Mouse (Mus musculus) frontal cortex, postnatal 25 days (tissue): ENCODE measurements around the gene Snd1.

Experiments
- DNase-seq, 2 experiments: peaks; one replicate each; pipeline ENCODE4 v3.0.0; 2022; ENCODE audit warnings: low spot score in 2 of 2

The Snd1 gene

DNA sequence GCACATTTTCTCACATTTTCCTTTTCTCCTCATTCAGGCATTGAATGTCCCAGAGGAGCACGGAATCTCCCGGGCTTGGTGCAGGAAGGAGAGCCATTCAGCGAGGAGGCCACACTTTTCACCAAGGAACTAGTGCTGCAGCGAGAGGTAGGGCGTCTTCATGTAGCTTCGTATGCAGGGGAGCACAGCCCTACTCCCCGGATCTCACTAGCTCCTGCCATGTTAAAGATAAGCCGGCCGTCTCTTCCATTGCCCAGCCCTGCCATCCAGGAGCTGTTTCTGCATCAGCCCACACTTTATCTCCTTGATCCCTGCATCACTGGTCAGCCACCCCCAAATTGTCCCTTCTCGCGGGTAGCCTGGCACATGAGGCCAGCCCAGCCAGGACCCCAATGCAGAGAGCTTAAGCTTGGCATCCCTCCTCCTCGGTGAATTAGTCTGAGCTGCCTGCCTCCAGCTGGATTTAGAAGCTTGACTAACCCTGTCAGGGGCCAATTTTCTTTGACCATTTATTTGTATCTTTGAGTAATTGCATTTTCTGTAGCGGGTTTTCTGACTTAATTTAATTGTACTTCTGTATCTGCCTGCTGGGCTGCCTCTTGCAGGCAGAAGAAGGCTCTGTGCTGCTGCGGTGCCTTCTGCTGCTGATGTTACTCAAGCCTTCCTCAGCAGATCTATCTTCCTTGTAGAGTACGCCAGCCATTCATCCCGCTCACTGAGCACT, 321.0 kb downstream of the Snd1 start:
- no peak for DNase-seq

DNA sequence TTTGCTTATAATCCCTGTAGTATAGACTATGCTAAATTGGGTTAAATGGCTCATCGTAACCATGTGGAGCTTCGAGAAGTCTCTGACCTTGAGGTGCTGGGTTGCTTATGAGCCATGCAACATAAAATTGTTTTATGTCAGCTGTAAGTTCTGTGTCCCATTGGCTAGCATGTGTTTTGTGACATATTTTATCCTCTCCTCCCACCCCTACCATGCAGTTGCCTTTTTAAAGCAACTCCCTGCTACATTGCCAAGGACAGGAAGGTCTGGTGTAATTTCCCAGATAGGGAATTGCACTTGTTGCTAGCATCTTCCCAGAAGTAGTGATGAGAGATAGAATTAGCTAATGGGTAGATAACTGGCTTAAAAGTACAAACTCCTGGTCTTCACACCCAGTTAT, 324.9 kb downstream of the Snd1 start:
- DNase-seq, result no peak

DNA sequence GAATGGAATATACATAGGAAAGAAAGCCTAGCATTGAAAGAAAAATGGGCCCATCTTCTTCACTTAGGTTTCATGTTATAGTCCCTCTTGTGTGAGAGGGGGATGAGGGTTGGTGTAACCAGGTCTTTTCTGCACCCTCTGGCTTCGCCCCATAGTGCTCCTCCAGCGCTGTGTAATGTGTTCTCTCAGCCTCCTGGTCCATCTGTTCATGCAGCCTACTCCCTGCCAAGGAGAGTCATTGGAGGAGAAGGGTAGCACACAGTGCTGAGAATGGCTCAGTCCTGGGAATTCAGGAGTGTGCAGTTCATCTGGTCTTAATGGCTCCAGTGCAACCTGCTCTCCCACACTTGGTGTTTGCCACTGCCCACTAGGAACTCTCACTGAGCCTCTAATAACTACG, 326.0 kb downstream of the Snd1 start:
- DNase-seq, result no peak

DNA sequence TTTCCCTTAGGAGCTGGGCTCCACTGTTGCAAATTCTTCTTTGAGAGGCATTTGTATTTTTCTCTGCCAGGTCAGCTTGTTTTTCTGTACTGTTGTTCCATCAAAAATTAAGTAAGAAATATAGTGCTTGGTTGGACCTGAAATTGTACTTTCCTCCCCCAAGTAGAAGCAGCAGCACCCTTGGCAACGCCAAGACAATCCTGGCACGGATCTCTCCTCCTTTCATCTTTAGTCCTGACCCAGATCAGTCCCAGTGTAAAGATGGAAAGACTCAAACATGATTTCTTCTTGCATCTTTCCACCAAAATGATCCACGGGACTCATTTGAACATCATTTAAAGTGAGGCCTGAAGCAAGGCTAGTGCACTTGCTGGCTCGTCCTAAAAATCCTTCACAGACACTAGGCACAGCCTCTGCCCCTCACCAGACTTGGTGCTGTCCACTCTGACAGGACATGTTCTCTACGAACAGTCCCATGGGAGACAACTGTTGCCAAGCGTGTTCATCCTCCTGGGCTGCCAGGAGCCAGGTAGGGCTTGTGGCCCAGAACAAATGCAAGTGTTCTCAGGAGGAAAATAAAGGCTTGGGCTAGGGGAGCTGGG, 328.8 kb downstream of the Snd1 start:
- no peak for DNase-seq

DNA sequence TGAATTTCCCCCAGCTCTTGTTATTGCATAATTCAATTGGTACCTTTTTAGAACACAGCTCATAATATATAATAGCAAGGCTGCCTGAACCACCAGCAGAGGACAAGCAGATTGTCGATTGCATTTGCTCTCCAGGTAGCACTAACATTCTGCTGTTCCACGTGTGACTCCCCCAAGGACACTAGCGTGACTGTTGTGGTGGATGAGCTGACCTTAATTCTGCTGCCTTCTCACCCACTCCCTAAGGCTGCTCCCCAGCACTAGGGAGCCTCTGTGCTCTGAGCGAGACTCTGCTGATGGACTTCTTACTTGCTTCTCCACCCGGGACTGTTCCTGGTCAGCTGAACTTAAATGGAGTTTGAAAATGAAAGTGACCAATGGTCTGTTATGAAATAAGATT, 329.8 kb downstream of the Snd1 start:
- no peak for DNase-seq

DNA sequence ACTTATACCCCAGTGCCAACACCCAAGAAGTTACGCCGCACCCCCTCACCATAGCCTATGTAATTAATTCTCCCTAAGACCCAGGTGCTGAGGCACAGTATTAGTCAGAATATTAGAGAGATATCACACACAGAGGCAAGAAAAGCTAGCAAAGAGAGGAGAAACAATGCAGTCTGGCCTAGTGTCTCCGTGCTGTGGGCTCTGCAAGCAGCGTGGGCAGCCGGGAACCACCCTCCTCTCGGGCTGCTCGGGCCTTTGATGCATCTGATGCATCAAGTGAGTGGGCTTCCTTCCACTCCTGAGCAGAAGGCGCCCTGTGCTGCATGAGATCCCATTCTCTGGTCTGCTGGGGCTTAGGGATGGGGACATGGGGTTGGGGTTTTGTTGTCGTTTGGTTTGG, 338.1 kb downstream of the Snd1 start:
- no peak for DNase-seq

DNA sequence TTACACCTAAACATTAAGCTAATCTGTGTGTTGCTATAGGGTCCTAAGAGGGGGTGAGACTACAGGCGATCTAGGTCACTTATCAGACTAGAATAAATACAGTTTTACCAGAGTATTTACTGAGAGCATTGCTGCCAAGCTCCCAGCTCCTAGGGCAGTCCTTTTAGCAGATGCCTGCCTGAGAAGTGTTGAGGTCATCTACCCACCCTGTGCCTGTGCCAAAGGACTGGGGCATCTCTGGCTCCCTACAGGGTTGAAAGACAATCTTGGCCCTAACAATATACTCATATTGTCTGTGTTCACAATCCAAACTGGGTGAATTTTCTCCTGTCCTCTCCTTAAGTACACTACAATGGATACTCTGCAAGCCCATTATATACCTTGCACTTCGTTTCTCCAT, 340.0 kb downstream of the Snd1 start:
- no peak for DNase-seq

DNA sequence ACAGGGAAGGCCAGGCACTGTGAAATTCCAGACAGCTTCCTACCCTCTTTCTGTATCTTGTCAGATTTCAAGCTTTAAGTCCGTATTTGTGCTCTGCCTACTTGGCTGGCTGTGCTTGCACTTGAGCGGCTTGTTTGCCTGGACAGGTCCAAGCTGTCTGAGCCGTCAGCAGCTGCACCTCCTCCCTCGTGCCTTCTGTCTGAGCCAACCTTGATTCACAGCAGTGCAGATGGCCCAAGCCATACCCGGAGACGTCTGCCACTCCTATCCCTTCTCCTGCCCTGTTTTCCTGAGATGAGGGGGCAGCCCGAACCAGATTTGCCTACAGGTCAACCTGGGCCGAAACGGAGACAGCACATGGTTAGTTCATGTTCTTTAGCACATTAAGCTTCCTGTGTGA, 342.1 kb downstream of the Snd1 start:
- peak in 1 of 2 experiments; percentile 51 for DNase-seq

DNA sequence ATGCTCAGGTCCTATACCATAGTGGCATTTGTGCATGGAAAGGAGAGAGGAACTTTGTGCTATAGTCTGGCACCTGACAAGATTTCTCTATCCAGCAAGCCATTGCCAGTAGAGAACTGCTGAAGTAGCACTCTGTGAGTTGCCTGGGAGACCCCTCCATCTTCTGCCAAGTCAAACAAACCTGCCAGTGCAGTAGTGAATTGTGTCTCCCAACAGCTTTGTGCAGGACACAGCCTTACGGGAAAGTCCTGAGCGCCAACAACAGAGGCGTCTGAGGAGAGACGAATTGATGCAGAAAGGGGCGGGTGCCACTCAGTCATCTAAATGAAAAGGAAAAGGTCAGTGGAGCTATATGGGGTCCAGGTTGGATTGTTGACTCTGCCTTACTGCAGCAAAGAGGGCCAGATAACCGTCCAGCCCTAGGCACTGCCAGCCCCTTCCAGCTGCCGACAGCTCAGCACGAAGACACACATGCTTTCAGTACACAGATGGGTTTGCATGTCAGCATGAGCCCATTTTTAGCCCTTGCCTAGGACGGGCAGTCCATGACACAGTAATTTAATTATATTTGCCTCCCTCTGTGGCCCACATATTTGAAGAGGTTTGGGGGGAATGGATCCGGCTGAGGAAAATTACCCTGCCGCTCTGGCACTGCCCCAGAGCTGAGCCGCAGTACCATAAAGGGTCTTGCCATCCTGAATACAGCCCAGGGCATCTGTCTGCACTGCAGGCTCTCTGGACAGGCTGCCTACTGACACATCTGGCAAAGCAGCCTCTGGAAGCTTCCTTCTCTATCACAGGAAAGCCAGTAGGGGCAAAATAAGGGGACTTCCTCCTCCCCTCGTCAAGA, 344.8 kb downstream of the Snd1 start:
- DNase-seq, result no peak

DNA sequence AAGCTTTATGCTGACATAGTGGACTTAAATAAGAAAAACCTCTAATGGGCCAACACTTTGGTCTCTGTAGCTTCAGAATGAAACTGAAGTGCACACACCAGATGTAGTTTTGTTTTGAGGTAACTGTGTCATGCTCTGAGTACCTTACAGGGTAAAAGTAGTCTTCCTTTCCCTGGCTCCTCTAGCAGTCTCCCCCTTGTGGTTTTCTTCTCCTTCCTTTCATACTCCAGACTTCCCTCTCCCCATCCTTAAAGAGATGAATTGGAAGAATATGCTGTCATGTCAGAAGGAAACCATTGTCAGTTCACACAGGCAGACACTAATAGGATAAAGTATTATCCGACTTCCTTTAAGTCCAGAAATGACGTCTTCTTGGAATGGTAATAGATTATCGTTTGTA, 347.4 kb downstream of the Snd1 start:
- no peak for DNase-seq

DNA sequence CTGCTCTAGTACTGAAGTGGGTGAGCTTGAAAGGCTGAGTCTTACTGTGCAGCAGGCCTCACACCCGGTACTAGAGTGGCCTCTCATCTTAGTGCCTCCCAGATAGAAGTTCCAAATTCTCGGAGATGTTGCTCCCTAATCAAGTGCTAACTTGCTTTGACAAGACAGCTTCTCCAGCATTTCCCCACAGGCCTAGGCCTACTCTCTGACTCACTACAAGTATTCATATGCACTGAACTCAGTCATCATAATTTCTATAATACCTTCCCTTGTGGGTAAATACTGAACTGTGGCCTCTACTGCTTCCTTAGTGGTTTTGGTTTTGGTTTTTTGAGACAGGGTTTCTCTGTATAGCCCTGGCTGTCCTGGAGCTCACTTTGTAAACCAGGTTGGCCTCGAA, 348.4 kb downstream of the Snd1 start:
- DNase-seq, result no peak

DNA sequence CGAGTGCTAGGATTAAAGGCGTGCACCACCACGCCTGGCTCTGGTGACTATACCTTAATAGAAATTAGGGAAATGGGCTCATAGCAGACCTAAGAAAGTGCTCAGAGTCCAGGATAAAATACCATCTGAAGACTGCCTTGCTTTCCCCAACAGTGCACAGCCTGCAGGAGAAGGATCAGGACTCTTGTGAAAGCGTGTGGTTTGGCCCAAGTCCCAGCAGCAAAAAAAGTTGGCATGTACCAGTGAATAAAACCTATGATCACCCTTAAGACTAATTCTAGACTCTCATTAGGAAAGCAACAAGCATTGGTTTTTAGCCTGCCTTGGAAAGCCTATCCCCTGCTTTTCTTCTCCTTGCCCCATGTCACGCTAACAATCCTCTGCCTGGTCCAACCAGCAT, 348.9 kb downstream of the Snd1 start:
- no peak for DNase-seq

DNA sequence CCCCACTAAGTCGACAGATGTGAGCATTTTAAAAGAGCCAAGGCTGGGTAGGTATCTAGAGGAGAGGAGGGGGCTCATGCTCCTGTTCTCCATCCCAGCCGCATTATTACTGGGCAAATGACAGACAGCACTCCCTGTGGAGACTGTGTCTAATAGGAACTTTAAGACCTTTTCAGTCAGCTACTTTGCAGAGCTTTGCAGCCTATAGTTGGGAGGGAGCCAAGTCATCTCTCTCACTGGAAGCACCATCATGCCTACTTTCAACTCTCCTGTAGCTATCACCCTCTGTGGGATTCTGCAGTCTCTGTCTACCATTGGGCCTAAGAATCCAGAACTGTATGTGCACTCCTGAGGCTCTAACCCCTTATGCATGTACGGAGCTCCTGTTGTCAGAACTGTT, 351.0 kb downstream of the Snd1 start:
- no peak for DNase-seq

DNA sequence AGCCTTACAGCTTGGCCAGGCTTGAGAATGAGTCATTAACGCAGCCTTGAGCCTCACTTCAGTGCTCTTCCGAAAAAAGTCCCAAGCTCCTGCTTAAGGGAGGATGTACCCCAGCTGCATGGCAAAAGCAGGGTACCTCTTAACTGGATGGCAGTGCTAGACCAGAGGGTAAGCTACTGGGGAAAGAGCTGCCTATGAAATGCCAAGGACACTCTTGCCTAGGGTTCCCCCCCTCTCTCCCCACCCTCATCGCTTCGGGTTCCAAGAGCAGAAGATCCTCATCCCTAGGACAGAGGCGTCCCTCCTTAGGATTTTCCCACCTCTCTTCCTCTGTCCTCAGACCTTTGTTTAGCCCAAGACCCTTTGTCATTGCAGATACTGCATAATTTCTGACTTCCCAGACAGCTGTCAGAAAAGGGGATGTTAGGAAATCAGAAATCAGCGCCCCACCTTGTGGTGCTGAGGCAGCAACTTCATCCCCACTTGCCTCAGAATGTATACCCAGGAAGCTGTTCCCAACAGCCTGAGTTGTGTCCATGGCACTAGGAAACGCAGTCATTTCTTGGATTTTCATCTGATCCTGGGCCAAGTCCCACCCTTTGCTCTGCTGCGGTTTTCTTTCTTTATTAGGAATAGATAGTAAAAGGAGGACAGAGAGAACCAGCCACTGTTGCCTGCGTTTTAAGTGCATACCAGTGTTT, 351.9 kb downstream of the Snd1 start:
- no peak for DNase-seq

DNA sequence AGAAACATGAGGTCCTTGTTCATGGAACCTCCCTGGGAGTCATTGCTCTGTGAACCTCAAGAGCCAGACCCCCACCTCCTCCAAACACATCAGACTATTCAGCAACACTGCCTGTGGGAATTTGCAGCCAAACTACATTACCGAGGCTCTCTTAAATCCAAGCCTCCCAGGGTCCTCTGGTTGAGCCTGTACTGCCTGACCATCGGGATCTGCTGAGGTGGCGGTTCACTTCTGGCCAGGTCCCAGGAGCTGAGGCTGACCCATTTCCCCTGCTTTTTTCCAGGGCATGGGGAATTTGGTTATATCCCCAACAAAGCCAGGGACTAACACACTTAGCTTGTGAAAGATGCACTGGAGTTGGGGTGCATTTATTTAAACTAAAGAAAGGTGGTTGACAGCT, 352.6 kb downstream of the Snd1 start:
- DNase-seq, result no peak

DNA sequence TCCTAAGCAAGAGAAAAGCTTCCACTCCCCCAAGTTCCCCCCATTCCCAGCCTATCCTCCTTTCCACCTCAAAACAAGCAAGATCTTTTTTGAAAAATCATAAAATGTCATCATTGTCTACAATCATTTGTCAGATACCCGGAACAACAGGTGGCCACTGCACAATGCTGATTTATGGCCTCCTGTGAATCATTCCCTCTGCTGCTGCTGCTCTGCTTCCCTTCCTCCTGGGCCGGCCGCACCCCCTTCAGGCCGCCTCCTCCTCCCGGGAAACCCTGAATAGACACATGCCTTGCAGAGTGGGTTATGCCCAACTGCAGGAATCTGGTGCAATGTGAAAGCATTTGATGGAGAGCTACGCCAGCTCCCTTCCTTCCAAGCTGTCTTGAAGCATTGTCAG, 353.7 kb downstream of the Snd1 start:
- peak in 1 of 2 experiments; percentile 60 for DNase-seq

DNA sequence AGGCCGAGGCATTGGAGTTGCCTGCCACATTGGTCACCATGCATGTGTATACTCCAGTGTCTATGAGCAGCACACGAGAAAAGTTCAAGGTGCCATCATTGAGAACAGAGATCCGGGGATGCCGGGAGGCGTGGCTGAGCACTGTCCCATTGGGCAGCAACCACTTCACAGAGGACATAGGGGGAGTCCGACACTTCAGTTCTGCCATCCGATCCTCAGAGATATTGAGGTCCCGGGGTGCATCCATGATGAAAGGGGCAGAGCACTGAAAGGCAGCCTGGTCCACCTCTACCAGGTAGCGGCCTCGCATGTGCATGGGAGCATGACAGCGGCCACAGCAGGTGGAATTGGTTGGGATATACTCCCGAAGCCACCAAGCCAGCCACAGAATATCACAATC, 355.4 kb downstream of the Snd1 start:
- DNase-seq, result no peak

DNA sequence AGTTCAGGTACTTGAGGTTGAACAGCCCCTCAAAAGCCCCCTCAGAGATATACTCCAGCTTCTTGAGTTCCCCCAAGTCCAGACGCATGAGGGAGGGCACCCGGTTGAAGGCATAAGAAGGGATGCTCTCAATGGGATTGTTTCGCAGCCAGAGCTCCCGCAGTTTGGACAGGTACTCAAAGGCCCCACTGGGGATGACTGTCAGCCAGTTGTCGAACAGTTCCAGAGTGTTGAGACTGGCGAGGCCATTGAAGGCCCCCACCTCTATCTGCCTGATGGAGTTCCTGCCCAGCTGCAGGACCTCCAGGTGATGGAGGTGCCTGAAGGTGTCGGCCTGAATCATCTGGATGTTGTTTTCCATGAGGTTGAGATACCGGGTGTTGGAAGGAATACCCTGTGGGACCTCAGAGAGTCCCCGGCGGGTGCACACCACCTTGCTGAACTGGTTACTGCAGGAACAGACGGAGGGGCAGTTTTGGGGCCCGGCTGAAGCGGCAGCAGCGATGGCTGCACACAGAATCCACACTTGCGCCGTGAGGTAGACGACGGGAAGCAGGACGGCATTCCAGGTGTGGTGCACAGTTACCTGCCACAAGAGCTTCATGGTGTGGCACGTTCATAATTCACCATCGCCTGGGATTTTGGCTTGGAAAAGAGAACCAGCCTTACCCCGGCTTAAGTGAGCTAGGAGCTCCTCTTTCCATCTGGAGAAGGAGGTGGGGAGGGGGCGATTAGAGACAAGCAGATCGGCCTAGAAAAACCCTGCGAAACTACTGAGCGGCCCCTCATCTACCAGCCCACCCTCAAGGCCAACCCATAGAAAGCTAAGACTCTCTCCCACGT, 356.3 kb downstream of the Snd1 start, which contains the start of gene Lrrc4:
Lrrc4 (minus strand) TSS at position 737 of the 843 bp plus-strand sequence.
- DNase-seq, result no peak

DNA sequence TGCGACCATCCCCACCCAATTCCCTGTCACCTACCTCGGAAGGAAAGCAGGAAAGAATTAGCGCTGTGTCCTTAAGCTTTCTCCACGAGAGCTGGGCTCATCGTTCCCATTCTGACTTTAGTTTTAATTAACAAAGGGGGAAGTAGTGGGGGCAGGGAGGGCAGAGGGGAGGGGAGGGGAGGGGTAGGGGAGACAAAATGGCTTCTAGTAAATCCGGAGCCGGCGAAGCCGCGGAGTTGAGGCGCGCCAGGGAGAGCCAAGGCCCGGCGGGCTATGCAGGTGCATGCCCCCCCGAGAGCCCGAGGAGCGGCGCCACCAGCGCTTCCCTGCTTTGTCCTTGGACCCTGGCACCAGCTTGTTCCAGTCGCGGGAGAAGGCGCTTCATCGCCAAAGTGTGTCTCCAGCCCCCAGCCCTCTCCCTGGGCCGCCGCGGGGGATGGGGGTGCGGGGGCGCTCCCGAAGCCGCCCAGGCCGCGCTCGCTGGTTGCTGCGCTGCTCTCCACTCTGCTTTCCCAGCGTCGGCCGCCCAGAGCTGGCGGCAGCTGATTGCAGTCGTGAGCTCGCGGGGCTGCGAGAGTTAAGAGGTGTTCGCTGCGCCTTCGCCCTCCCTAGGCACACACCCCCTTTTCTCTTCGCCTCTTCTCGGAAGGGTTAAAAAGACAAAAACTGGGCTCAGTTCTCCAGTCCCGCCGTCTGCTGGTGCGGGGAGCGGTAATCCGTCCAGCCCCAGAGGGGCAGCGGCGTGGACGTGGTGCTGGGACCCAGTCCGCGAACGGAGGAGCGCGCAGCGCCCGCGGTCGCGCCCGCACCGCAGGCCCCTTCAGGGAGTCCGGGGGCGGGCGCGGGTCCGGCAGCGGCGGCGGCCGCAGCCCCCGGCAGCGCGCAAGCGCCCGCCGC, 357.2 kb downstream of the Snd1 start:
- DNase-seq, result peak in 1 of 2 experiments; percentile 39

DNA sequence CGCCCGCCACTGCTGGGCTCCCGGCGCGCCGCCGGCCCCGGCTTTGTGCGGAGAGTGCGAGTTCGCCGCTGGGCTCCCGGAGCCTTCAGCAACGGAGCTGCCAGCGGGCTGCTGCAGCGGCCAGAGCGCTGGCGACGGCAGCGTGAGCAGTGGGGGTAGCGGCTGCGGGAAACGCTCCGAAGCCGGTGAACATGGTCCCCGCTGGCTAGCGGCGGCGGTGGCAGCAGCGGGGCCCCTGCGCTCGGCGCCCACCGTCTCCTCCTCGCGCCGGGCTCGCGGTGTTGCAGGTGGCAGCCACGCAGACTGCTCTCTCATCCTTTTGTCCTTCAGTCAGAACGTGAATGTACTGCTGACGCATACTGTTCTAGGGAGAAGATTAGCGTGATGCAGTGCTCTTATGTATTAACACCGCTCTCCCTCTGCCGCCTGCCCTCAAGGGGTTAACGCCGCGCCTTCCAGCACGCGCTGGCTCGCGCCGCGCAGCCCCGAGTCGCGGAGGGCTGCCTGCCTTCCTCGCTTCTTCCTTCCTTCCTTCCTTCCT, 357.9 kb downstream of the Snd1 start:
- DNase-seq, result peak in 1 of 2 experiments; percentile 45
